Mouse (Mus musculus): ENCODE results near the gene Lig3. TPM values are rescaled to one million over a fixed set of nuclear protein-coding genes. Genes with fewer than 3 reads are reported as not detected.

The Lig3 gene
- total and polyA plus RNA-seq, 2 experiments from 2014 or later = 16.4 to 44.4 TPM

DNA sequence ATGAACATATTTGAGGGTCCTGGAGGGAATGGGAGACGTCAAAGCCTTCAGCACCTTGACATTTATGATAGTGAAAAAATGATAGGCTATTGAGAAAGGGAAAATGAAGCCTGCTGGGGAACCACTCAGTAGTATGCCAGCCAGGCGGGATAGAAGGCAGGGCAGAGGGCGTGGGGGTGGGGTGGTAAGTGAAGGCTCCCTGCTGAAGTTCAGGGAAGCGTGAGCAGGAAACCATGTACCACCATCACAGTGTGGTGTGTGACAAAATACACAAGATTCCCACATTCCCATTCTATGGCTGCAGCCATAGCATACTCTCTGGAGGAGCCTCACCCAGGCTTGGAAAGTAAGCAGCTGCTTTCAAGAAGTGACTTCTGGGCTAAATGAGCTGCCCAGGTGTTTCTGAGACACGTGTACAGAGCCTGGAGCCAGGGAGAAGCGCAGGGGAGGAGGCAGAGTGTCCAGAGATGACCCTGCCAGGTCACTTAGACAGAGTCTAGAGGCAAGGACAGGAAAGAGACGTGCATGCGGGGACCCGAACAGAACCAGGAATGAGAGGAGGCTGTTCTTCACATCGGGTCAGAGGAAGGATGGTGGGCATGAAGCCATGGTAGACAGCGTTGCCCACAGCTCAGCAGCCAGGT lies 64.0 kb downstream of the Lig3 start:
- Histone ChIP-seq H3K27me3 (ENCODE audit: insufficient read depth, low read length) (no peaks in the 10 kb centered on the region), H3K36me3 (ENCODE audit: insufficient read depth, low read length) (no peaks in the 10 kb centered on the region), H3K27ac (ENCODE audit: low read depth, low read length) (no peak overlapping the region), H3K4me1 (ENCODE audit: insufficient read depth, low read length) (0 out of 2 replicates have a peak, but pooled peaks cover 5% of the 10 kb centered on the region), H3K4me2 (ENCODE audit: low read depth, low read length, poor library complexity, severe bottlenecking) (no peak overlapping the region), H3K4me3 (ENCODE audit: low read depth, low read length) (no peak overlapping the region), H3K9me3 (ENCODE audit: low read length) (no peaks in the 10 kb centered on the region), H3K9ac (replicated peaks; ENCODE audit: low read length, poor library complexity, severe bottlenecking) (no peak overlapping the region)
- no peak for ATAC-seq (ENCODE audit: low FRiP score)
- DNase-seq (ENCODE audit: low spot score) = no peak
- TF ChIP-seq CTCF (IDR thresholded peaks at IDR 0.05) = no peak
- WGBS = 70% methylated on average over 11 of the region's 11 CpGs

DNA sequence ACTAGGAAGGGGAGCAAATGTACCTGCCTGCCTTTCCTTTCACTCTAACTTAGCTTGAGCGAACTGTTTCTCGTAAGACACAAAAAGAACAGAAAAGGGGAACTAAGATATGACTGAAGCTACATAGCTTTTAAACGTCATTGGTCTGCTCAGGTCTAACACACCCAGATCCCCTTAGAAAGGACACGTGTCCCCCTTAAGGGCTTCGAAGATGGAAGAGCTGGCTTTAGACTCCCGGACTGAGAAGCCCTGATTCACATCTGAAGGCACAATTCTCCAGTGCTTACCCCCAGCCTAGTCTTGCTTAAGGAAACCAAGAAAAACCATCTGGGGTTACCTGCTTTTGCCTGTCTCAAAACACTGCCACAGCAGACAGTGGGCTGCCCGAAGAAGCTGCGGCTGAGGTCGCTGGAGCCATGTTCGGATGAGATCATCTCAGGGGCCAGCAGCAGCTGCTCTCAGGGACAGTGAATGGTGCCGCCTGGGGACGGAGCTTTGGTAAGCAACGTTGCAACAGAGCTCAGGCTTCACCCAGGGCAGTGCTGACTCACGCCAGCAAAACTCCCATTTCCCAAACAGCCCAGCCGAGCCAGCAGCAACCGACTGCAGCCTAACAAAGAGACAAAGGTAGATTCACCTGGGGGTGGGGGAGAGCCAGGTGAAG lies 64.6 kb downstream of the Lig3 start:
- Histone ChIP-seq H3K36me3 (ENCODE audit: insufficient read depth, low read length) (no peaks in the 10 kb centered on the region), H3K27me3 (ENCODE audit: insufficient read depth, low read length) (no peaks in the 10 kb centered on the region), H3K4me3 (ENCODE audit: low read depth, low read length) (peak overlapping the region; percentile 18), H3K4me2 (ENCODE audit: low read depth, low read length, poor library complexity, severe bottlenecking) (peak overlapping the region; percentile 39), H3K27ac (ENCODE audit: low read depth, low read length) (peak overlapping the region; percentile 32; the same call in 1 of the 2 replicates), H3K4me1 (ENCODE audit: insufficient read depth, low read length) (0 out of 2 replicates have a peak, but pooled peaks cover 5% of the 10 kb centered on the region), H3K9ac (replicated peaks; ENCODE audit: low read length, poor library complexity, severe bottlenecking) (peak overlapping the region; percentile 51), H3K9me3 (ENCODE audit: low read length) (no peaks in the 10 kb centered on the region)
- no peak for ATAC-seq (ENCODE audit: low FRiP score)
- DNase-seq (ENCODE audit: low spot score) = peak; percentile 61
- 25% methylated on average over 16 of the region's 16 CpGs for WGBS
- TF ChIP-seq CTCF (IDR thresholded peaks at IDR 0.05) = peak; percentile 42

GRCm38 (mm10) chr11:82846079-82846436 lies 65.2 kb downstream of the Lig3 start:
- Histone ChIP-seq H3K9ac (replicated peaks; ENCODE audit: low read length, poor library complexity, severe bottlenecking) (peak overlapping the region; percentile 51), H3K4me1 (ENCODE audit: insufficient read depth, low read length) (0 out of 2 replicates have a peak, but pooled peaks cover 5% of the 10 kb centered on the region), H3K4me2 (ENCODE audit: low read depth, low read length, poor library complexity, severe bottlenecking) (peak overlapping the region; percentile 39; the same call in 1 of the 2 replicates), H3K9me3 (ENCODE audit: low read length) (no peaks in the 10 kb centered on the region), H3K4me3 (ENCODE audit: low read depth, low read length) (peak overlapping the region; percentile 18; the same call in 1 of the 2 replicates), H3K27ac (ENCODE audit: low read depth, low read length) (peak overlapping the region; percentile 32; the same call in 1 of the 2 replicates), H3K27me3 (ENCODE audit: insufficient read depth, low read length) (no peaks in the 10 kb centered on the region), H3K36me3 (ENCODE audit: insufficient read depth, low read length) (no peaks in the 10 kb centered on the region)
- 44% methylated on average over 4 of the region's 4 CpGs for WGBS
- TF ChIP-seq CTCF (IDR thresholded peaks at IDR 0.05) = no peak
- no peak for ATAC-seq (ENCODE audit: low FRiP score)
- DNase-seq (ENCODE audit: low spot score) = no peak

DNA sequence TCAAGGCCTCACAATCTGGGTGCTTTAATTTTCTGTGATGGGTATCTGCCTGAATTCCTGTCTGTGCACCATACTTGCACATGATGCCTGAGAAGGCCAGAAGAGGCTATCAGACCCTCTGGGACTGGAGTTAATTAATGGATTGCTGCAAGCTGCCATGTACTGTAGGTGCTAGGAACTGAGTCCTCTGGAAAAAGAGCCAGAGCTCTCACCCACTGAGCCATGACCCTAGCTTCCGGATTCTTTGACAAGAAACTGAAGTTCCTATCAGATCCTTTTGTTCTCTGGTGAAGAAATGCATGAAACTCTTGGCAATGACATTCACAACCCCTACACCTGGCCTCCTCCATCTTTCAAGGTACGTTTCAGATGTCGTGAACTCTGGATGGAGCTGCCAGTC lies 66.0 kb downstream of the Lig3 start:
- DNase-seq (ENCODE audit: low spot score) = no peak
- H3K27ac ChIP-seq (ENCODE audit: low read depth, low read length) = no peak overlapping the region
- WGBS = 89% methylated on average over 3 of the region's 3 CpGs
- H3K4me1 ChIP-seq (ENCODE audit: insufficient read depth, low read length) = 0 out of 2 replicates have a peak, but pooled peaks cover 5% of the 10 kb centered on the region
- no peaks in the 10 kb centered on the region for H3K9me3 ChIP-seq (ENCODE audit: low read length)
- H3K9ac ChIP-seq (replicated peaks; ENCODE audit: low read length, poor library complexity, severe bottlenecking) = no peak overlapping the region
- no peak for ATAC-seq (ENCODE audit: low FRiP score)
- H3K4me3 ChIP-seq (ENCODE audit: low read depth, low read length) = no peak overlapping the region
- H3K36me3 ChIP-seq (ENCODE audit: insufficient read depth, low read length) = no peaks in the 10 kb centered on the region
- TF ChIP-seq CTCF (IDR thresholded peaks at IDR 0.05) = no peak
- H3K27me3 ChIP-seq (ENCODE audit: insufficient read depth, low read length) = no peaks in the 10 kb centered on the region
- no peak overlapping the region for H3K4me2 ChIP-seq (ENCODE audit: low read depth, low read length, poor library complexity, severe bottlenecking)

DNA sequence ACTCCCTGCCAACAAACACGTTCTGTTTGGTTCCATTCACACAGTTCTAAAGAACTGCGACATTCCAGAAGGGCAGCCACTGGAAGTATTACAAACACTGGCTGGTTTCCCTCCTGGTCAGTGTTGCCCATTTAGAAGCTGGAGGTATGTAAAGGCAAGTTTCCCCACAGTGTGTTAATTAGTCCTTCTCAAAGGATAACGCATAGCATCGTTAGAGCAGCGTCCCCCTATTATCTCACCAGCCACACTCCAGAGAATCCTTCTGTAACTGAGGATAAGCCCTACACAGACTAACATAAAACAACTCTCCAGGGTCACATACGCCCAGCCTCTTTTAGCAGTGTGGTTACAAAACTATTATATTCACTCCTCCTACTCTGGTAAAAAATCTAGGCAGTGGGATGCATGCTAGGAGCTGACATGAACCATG lies 66.7 kb downstream of the Lig3 start:
- H3K9ac ChIP-seq (replicated peaks; ENCODE audit: low read length, poor library complexity, severe bottlenecking) = no peak overlapping the region
- DNase-seq (ENCODE audit: low spot score) (no peak), ATAC-seq (ENCODE audit: low FRiP score) (no peak)
- no peak overlapping the region for H3K27ac ChIP-seq (ENCODE audit: low read depth, low read length)
- no peaks in the 10 kb centered on the region for H3K9me3 ChIP-seq (ENCODE audit: low read length)
- no peaks in the 10 kb centered on the region for H3K27me3 ChIP-seq (ENCODE audit: insufficient read depth, low read length)
- H3K36me3 ChIP-seq (ENCODE audit: insufficient read depth, low read length) = no peaks in the 10 kb centered on the region
- TF ChIP-seq CTCF (IDR thresholded peaks at IDR 0.05) = no peak
- H3K4me3 ChIP-seq (ENCODE audit: low read depth, low read length) = no peak overlapping the region
- no peak overlapping the region for H3K4me2 ChIP-seq (ENCODE audit: low read depth, low read length, poor library complexity, severe bottlenecking)
- WGBS = 31% methylated on average over 6 of the region's 6 CpGs
- 0 out of 2 replicates have a peak, but pooled peaks cover 5% of the 10 kb centered on the region for H3K4me1 ChIP-seq (ENCODE audit: insufficient read depth, low read length)

DNA sequence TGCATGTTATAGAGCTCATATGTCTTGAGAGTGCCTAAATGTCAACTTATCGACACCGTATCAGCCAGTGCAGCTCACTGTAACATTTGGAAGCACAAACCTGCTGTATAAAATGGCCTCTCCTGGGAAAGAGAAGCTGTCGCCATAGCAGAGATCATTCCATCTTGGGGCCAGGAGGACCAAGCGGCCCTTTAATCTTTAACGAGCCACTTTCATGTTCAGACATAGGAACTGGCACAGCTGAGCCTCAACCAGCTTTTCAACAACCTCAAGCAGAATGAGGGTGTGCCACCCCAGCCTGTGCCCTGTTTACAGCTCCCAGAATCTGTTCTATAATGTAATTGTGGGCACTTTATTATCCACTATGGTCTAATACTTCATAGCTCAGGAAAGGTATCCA lies 69.4 kb downstream of the Lig3 start:
- WGBS = 57% methylated on average over 5 of the region's 5 CpGs

More for the DNA sequence above, 69.4 kb downstream of the Lig3 start:
- no peak for TF ChIP-seq CTCF (IDR thresholded peaks at IDR 0.05)
- Histone ChIP-seq H3K9me3 (ENCODE audit: low read length) (no peaks in the 10 kb centered on the region), H3K9ac (replicated peaks; ENCODE audit: low read length, poor library complexity, severe bottlenecking) (no peak overlapping the region), H3K4me2 (ENCODE audit: low read depth, low read length, poor library complexity, severe bottlenecking) (no peak overlapping the region), H3K27ac (ENCODE audit: low read depth, low read length) (peak overlapping the region; percentile 14; the same call in 1 of the 2 replicates), H3K36me3 (ENCODE audit: insufficient read depth, low read length) (no peaks in the 10 kb centered on the region), H3K27me3 (ENCODE audit: insufficient read depth, low read length) (no peaks in the 10 kb centered on the region), H3K4me1 (ENCODE audit: insufficient read depth, low read length) (0 out of 2 replicates have a peak, but pooled peaks cover 5% of the 10 kb centered on the region), H3K4me3 (ENCODE audit: low read depth, low read length) (no peak overlapping the region)
- ATAC-seq (ENCODE audit: low FRiP score) = no peak
- no peak for DNase-seq (ENCODE audit: low spot score)

Data from midbrain, postnatal 0 days (tissue).